Mouse (Mus musculus) adrenal gland, postnatal 10 days (tissue): ENCODE measurements around the gene Tnfsf12. TPM values are rescaled to one million over a fixed set of nuclear protein-coding genes. Genes with fewer than 3 reads are reported as not detected.

Experiments
- DNase-seq: peaks from one replicate; pipeline ENCODE4 v3.0.0; 2021; ENCODE audit warnings: mixed read lengths
- total RNA-seq, 2 experiments: library from RNA; stranded (reverse); gene quantifications; 2 replicates each; pipeline ENCODE4 v1.2.3; 2021

The Tnfsf12 gene
- total RNA-seq, 2 experiments from 2014 or later: 18.1 to 19.2 TPM

GRCm38 (mm10) chr11:69681314-69682208 lies 14.1 kb downstream of the Tnfsf12 start, which contains the start of gene Senp3:
Gene Senp3 (minus strand): TSS chr11:69682084.
- peak; percentile 97 for DNase-seq

- DNase-seq: no peak
Measured at GRCm38 (mm10) chr11:69680136-69680855, 15.4 kb downstream of the Tnfsf12 start.

- DNase-seq: no peak
Measured at GRCm38 (mm10) chr11:69679144-69679543, 16.5 kb downstream of the Tnfsf12 start.

- peak; percentile 100 for DNase-seq
Measured at GRCm38 (mm10) chr11:69672211-69672706, 23.4 kb downstream of the Tnfsf12 start, which contains the start of gene Eif4a1. Gene Eif4a1 (minus strand): TSS chr11:69672423.

GRCm38 (mm10) chr11:69671726-69672124 lies 23.9 kb downstream of the Tnfsf12 start:
- no peak for DNase-seq

- DNase-seq: peak; percentile 98
Measured at GRCm38 (mm10) chr11:69670786-69671725, 24.6 kb downstream of the Tnfsf12 start.

- DNase-seq: no peak
Measured at GRCm38 (mm10) chr11:69666665-69667005, 29.0 kb downstream of the Tnfsf12 start.

- DNase-seq: peak; percentile 62
Measured at GRCm38 (mm10) chr11:69665961-69666664, 29.5 kb downstream of the Tnfsf12 start, which contains the start of gene Cd68. Gene Cd68 (minus strand): TSS chr11:69666153.

GRCm38 (mm10) chr11:69665457-69665960 lies 30.1 kb downstream of the Tnfsf12 start:
- no peak for DNase-seq

GRCm38 (mm10) chr11:69664841-69665240 lies 30.8 kb downstream of the Tnfsf12 start:
- DNase-seq: no peak

GRCm38 (mm10) chr11:69663795-69664194 lies 31.9 kb downstream of the Tnfsf12 start:
- peak; percentile 72 for DNase-seq

- DNase-seq: no peak
Measured at GRCm38 (mm10) chr11:69662967-69663671, 32.5 kb downstream of the Tnfsf12 start.

GRCm38 (mm10) chr11:69662213-69662966 lies 33.3 kb downstream of the Tnfsf12 start, which contains the start of gene Mpdu1:
Gene Mpdu1 (minus strand): TSS chr11:69662642.
- DNase-seq: peak; percentile 94

GRCm38 (mm10) chr11:69661221-69661881 lies 34.3 kb downstream of the Tnfsf12 start:
- peak; percentile 70 for DNase-seq

- no peak for DNase-seq
Measured at GRCm38 (mm10) chr11:69657462-69657881, 38.2 kb downstream of the Tnfsf12 start.

GRCm38 (mm10) chr11:69656617-69657461 lies 38.8 kb downstream of the Tnfsf12 start:
- DNase-seq: peak; percentile 59

GRCm38 (mm10) chr11:69656065-69656455 lies 39.6 kb downstream of the Tnfsf12 start:
- DNase-seq: no peak
